Mouse (Mus musculus): ENCODE measurements around the gene Lhx1.

Lhx1 gene

DNA sequence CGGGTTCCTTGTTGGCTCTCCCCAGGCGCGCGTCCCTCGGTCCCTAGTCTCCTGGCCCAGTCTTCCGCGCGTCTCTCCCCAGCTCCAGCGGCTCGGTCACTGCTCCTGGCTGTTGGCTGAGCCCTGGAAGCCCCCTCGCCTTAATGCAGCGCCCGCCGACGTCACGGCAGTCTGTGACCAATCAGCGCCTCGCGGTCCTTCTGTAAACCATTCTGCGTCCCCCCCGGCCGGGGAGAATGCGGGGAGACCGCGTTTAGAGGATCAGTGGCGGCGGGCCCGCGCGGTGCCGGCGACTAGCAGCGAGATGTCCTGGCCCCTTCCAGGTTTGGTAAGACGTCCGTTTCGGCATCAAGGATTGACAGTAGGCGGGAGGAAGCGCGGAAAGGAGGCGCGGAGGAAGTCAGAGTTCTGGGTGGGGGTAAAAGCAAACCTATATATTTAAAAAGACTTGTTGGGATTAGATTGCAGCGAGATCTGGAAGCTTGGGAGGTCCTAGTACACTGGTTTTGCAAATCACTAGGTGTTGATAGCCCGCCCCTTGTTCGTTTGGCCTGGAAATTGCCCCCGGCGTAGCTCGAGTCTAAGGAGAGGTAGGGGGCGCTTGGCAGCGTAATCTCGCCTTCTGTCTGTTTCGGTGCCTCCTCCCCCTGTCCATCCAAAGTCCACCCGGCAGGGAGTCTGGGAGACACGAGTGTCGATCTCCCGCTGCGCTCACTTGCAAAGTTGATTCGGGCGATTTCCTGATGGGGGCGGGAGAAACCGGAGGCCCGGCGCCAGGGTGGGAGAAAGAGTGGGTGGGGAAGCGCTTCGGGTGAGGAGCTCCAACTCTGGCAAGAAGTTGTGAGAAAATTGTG is at the start of gene Lhx1:
Gene Lhx1 (minus strand): TSS at position 115 of the 854 bp plus-strand sequence.
- DNase-seq = peak; percentile 87

DNA sequence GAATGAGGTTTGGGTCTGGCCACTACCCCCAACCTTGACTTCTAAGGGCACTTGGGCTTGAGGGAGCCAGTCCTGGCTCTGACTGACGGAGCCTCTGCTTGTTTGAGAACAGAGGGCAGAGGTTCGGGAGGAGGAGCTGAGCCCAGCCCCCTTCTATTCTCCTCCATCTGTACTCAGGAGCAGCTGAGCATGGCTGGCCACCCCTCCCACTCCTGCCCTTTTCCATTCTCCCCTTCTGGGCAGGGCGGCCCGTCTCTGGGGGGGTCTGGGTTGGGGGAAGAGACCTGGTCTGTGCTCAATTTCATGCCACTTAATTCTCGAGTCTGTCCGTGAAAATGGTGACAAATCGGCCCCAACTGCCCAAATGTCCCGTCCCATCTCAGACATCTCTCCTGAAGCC is 49.5 kb upstream of the Lhx1 start:
- no peak for DNase-seq

DNA sequence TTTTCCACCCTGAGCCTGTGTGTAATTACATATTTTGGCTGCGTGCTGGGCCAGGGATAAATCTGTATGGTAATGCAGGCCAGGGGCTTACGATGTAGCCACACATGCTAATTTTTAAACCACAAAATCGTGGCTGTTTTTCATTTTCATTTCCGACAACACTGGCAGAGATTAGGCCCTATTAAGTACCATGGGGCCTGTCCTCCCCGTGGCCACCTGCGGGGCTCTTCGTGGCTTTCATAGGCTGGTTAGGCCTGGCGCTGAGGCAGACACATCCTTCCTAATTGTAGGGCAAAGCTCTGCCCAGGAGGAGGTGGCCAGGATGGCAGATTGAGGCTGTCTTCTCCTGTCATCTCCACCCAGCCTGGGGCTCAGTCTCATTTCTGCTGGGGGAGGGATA is 48.3 kb upstream of the Lhx1 start:
- DNase-seq = no peak

DNA sequence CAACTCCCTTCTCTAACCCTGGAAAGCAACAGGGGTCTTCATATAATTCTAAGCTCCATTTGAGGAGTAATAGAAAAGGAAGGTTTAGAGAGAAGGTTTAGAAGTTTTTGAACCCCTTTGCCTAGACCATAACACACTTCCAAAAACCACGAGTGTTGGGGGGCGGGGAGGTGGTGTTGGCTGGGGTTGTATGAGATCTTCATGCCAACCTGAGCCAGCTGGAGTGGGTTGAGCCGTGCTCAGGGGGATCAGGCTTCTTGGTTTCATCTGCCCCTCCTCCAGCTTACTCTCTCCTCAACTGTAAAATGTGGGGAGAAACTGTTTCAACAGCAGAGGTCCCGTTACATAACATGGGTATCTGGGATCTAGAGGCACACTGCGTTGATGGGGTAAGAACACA is 45.5 kb upstream of the Lhx1 start:
- no peak for DNase-seq

DNA sequence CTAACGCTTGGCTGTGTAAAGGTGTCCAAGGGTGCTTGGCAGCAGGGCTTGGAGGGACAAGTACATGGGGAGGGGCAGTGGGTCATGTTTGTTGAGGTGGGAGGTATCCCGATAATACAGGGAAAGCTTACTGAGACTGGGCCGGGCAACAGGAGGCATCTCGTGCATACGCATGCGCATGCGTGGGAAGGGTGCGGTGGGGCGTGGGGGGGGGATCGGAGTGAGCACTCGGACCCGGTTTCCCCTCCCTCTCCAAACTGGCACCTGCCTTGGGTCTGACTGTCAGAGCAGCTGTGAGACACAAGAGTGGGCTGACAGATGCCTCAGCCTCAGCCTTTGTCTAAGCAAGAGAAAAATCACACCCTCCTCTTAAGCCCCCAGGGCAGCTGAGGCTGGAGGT is 45.1 kb upstream of the Lhx1 start:
- DNase-seq = no peak

DNA sequence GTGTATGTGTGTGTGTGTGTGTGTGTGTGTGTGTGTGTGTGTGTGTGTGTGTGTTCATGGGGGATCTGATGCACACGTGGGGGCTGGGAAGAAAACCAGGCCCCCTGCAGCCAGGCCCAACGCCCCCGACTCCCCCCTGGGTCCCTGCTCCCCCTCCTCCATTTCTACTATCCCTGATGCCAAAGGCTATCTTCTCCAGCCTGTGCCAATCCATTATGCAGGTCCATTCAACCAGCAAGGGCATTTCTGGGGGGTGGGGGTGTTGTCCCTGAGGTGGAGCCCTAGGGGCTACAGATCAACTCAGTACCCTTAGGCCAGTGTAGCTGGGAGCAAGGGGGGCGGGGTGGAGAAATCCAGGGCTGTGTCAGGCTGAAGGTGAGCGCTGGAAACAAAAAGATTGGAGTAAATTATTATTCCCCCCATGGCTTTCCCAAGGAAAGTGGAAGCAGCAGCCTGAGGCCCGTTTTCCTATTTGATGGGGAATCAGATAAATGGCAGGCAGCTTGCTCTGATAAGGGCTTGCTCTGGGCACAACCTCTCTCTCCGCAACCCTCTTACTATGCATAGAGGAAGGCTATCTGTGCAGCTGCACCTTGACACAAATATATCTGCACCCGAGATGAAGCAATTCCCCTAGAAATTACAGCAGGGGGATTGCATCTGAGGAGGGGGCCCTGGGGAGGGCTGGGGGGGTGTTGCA is 43.9 kb upstream of the Lhx1 start:
- no peak for DNase-seq

DNA sequence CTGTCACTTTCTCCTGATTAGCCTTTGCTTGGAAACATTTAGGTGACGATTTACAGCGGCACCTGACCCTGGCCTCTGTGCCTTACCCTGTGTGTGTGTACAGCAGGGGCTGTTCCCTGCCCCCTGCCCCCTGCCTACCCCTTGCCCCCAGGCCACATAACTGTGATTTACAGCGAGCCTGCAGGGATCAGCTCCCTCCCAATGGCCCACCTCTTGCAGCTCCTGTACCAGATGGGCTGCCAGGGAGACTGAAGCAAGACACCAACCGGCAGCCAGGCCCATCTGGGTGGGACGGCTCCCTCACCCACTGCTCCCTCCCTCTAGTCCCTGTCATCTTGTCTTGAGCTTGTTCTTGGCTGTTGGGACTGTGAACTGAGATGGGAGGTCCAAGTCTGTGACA is 43.1 kb upstream of the Lhx1 start:
- no peak for DNase-seq

DNA sequence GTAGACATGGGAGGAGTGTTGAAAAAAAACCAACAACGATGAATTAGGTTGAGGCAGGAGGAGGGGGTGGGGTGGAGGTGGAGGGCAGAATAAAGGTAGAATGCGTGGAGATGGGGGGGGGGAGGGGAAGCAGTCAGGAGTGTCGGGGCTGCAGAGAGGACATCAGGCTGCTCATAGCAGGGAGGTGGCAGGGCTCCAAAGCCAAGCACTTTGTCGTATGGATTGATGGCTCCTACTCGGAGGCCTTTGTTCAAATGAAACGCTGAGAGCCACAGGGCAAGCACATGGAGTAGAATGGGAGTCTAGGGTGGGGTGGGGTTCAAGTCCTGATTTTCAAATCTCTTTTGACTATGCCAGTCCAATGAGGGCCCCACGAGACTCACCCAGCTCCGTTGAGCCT is 41.4 kb upstream of the Lhx1 start:
- no peak for DNase-seq

DNA sequence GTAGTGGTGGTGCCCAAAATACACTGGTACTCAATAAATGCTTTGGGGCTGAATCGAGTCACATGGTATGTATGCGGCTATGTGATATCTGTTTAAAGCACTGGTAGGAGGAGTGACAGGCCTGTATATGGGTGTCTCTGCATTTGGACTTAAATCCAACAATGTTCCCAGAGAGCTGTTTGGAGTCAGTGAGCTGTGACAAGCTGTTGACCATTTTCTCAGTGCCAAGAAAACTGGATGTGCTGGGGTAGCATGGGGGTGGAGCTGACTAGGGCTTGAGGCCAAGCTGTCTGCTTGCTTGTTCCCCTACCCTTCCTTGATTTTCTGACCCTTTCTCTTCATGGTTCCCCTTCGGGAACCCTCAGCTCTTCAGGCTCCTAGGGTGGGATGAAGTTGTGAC is 39.9 kb upstream of the Lhx1 start:
- DNase-seq = peak; percentile 51

DNA sequence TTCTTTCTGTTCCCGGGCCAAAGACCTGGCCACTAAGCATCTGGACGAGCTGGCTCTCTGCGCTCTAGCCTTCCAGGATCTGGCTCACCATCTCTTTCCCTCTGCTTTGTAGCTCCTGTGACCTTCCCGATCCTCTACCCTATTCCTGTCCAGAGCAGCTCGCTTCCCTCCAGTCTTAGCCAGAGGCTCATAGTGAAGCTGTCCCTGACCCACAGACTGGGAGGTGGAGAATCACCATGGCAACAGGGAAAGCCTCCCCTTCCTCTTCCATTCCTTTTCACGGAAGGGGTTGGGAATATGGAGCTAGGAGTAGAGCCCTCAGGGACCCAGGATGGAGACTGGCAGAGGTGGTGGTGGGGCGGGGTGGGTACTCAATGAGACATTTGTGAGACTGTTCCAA is 38.0 kb upstream of the Lhx1 start:
- no peak for DNase-seq

DNA sequence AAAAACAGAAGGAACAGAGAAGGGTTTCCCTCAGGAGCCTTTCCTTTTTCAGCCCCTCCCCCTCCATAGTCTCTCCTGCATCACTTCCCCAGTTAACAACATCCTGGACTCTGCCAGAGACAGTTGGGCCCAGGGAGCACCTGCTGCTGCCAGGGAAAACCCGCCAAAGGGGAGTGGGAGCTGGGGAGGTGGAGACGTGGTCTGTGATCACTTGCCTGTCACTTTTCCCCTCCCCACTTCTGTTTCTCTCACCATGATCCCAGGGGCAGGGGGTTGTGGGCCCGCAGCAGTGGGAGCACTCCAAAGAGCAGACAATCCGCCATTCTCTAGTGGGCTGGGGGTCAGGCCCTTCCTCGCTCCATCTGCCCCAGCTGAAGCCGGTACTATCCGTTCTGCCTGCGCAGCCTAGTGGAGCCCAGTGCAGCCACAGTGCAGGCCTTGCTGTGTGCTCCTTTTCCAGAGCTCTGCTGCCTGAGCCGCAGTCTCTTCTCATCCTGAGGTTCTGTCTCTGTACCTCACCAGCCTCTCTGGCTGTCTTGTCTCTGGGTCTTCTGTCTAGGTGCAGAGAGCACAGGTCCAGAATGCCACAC is 37.5 kb upstream of the Lhx1 start:
- DNase-seq = no peak

DNA sequence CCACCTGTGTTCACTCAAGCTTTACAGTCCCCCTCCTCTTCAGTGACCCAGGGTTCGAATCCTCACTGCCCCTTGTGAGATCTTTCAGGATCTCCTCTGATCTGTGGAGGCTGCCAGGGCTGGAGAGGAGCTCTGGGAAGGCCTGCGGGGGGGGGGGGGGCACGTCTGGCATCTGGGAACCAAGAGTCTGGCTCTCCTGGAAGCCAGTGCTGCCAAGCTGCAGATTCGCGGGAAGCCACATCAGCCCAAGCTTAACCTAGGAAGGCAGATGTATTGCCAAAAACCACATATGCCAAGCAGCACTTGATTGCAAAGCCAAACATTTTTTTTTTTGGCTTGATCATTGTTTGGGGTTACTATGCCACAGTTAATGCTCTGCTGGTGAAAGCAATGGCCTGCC is 36.2 kb upstream of the Lhx1 start:
- no peak for DNase-seq

DNA sequence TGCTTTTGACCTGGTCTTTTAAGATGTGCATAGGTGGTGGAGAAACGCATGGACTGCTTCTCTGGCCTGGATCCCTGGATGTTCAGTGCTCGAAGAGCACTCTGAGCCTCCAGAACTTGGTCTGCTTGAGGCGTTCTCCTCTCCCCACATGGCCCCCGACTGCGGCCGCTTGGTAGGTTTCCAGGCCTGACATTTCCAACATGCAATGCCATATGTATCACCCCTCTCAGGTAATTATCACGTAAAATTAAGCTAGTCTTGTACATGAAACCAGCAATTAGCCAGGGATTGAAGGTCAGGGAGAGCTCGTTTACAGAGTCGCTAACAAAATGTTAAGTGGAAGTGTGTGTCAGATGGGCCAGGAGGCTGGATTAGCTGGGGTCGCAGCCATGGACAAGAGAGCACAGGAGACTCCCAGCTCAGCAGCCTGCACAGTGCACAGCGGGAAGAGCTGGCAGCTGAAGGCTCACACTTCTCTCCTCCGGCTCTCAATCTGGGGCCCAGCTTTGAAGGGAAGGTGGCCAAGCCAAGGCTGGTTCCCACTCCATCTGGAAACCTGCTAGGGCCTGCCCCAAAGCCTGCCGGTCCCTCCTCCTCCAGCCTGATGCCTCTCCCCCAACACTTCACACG is 28.6 kb upstream of the Lhx1 start:
- DNase-seq = no peak

DNA sequence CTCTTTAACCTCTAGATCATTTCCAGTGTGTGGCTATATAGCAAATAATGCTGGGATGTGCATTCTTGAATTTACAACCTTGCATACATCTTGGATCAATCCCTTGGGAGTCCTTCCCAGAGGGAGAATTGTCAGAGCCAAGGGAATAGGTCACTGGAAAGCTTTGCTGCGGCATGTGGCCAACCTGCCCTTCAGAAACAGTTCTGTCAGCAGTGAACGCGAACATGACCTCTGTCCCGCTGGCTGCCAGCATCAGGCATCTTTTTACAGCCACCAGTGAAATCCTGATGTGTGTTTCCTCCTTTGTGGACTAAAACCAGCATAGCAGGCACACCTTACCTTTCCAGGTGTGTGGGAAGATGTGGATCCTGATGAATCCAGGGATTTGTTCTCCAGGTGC is 26.0 kb upstream of the Lhx1 start:
- DNase-seq = peak; percentile 14

DNA sequence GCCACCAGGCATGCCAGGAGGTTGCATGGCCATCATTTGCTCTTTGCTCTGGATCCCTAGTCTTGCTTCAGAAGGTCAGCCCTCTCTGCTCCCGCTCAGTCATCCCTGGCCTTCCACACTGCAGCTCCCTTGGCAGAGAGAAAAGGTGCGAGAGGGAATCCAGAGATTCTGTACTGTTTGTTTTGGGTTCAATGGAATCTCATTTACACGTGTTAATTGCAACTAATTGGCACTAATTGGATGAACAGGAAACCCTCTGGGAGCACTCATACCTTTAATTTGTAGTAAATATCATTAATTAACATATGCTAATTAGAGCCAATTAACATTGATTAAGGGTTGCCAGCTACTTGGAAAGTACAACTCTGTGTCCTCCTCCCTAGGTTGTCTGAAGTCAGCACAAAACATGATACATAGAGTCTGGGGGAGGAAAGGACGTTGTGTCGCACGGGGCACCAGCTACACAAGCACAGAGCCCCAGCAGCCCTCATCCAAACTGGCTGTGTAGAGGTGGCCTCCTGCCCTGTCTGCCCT is 24.0 kb upstream of the Lhx1 start:
- DNase-seq = no peak

DNA sequence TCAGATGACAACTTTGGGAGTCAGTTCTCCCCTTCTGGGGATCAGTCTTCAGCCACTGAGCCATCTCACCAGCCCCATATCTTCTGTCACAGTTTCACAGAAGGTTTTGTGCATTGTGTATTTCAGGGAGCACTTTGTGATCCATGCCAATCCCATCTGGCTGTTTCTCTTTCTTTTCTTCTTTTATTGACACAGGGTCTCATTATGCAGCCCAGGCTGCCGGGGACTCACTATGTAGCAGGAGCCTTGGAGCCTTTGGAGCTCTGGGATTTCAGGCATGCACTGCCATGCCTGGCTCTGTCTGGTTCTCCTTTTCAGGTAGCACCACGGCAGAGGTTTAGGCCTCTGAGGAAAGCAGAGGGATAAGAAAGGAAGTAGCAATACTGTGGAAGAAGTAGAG is 23.0 kb upstream of the Lhx1 start:
- no peak for DNase-seq

DNA sequence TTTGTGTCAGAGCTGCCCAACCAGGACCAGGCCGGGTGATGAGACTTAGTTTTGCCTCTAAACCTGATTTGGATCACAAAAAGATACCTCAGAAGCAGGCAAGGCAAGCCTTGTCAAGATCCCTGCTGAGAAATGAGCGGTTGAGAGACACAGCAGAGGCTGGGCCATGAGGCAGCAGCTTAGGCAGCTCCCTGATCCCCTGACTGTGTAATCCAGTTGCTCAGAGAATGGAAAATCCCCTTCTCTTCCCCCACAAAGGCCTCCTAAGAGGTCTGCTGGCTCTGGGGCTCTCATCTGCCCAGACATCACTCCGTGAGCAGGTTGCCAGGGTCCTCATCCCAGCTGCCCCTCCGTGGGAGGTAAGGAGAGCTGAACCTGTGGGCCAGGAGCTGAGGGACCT is 14.6 kb upstream of the Lhx1 start:
- DNase-seq = no peak

DNA sequence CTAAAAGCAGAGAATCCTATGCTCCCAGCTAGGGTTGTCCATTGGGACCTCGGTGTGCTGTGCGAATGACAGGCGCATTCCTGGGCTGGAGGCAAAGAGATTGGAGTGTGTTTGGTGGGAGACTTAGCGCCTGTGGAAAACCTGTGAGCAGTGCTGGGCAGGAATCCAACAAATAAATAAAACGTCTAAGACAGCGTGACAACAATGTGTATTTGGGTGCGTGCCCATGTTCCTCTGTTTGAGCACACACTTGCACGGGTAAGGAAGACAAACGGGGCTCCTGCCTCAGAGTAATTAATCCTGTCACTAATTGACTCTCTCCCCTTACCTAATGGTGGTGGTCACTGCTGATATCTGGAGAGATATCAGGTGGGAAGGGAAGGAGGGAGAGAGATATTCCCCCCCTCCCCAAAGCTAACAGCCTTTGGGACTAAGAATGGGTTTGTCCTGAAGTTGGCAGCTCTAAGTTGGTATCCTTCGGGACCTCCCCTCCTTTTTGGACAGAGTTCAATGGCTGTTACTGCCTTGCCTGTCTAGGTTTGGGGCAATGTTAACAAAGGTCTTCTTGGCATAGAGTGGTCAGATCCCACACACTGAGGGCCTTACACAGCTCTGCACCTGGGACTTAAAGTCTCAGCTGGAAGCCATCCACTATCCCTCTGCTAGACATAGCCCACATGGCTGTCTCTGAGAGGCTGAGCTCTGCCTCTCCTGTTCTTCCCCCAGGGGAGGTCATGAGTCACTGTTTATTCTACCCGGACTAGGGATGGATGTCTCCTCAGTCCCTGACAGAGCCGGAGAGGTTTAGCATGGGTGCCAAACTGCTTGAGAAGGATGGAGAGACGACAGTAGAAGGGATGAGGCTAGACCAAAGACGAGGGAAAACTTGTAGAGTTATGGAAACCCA is 4.7 kb upstream of the Lhx1 start:
- peak; percentile 47 for DNase-seq

DNA sequence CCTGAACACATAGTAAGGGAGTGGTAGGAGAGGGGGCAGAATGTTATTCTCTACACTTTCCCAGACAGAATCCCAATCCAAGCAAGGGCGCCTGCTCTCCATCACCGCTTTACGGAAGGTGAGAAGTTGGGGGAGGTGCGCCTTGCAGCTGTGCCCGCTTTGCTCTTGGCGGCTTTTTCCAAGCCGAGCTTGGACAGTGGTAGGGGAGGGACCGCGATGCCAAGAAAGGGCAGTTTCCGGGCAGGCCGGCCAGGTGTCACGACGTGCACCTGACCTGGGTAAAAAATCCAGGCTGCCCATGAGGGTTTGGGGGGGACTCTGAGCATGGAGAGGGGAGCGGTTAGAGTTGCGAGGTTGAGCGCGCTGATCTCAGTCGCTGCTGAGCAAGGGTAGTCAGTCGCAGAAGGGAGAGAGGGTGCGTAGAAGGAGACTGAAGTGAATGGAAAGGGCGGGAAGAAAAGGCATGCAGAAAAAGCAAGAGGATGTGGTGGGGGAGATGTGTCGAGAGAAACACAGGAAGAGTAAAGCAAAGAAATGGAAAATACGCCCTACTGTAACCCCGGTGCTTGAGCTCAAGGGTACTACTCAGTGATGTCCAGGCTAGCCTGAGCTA is 3.9 kb upstream of the Lhx1 start:
- peak; percentile 38 for DNase-seq

DNA sequence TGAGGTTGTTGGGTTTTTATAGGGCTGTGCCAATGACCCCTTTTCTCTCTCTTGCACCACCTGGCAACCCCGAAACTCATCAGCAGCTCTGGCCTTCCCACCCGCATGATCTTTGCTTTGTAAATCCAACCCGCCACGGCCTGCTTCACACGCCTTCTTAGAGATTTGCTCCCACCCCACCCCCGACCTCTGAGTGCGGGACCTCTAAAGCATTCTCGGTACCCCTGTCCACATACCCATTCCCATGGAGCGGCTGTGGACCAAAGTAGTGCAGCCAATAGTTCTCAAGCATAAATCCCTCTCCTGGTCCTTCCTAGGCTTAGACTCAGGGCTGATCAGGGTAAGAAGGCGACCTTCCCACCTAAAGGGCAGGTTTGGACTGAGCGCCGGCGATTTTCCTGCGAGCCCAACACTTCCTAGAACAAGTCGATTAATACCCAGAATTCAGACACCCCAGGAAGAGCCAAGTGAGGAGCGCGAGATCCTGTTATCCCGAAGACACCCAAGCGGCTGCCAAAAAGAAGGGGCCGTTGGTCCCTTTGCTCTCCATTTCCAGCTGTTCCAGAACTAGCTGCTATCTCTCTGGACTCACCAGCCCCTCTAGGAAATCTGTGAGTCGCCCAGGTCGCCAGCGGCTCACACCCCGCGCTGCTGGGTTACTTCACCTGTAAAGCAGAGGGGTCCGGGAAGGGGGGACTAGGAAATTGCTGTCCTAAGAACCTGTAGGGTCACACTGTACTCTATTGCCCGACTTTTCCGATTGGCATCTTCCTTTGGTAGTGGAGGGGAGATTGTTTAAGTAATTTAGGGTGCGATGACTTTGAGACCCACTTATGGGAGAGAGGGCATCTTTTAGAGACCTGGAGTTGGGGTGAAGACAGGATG is 1.9 kb upstream of the Lhx1 start:
- no peak for DNase-seq

DNA sequence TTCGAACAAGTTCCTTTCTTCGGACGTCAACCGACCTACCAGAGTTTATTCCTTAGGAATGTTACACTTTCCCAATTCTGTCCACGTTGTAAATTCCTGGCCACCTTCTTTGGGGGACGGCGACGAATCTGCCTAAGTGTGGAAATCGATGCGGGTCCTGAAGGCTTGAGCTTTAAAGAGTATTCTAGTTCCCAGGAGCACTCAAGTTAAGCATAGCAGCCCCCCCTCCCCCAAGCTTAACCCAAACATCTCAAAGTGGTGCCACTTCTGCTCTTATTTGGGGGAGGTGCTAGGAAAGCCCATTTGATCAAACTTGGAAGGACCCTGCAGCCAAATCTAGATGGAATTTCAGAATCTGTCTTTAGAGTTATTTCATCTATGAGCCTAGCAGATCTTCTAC is 1.1 kb upstream of the Lhx1 start:
- DNase-seq = no peak
